Mouse (Mus musculus) spleen, adult 2 months (tissue): Measurements from ENCODE around the gene Cox14. TPM values are rescaled to one million over a fixed set of nuclear protein-coding genes. Genes with fewer than 3 reads are reported as not detected.
A peak's percentile ranks its signal among the peaks of the same experiment; 100 is the strongest.

Experiments
- DNase-seq, 2 experiments: peaks; one replicate each; pipeline versions ENCODE4 v3.0.0 to v3.0.0-alpha.2; 2012 to 2021; ENCODE audit warnings: low spot score in 2 of 2, low read depth in 1 of 2
- H3K27ac ChIP-seq: fragments of 200-500 bp; 2 replicates; pipeline ENCODE4 v1.5.1; 2012; ENCODE audit warnings: low read length, inconsistent platforms; ENCODE audit not compliant: insufficient read depth
- H3K27me3 ChIP-seq: fragments of 200-500 bp; 2 replicates; pipeline ENCODE4 v1.6.1; 2012; ENCODE audit warnings: mild to moderate bottlenecking, moderate library complexity, low read length, inconsistent platforms; ENCODE audit not compliant: control insufficient read depth, insufficient read depth
- H3K36me3 ChIP-seq: fragments of 200-500 bp; 2 replicates; pipeline ENCODE4 v1.6.1; 2012; ENCODE audit warnings: mild to moderate bottlenecking, low read length, inconsistent platforms; ENCODE audit not compliant: control insufficient read depth, insufficient read depth
- H3K4me1 ChIP-seq: fragments of 200-500 bp; 2 replicates; pipeline ENCODE4 v1.6.1; 2011; ENCODE audit warnings: inconsistent platforms; ENCODE audit not compliant: control insufficient read depth, insufficient read depth, insufficient read length
- H3K4me3 ChIP-seq: fragments of 200-500 bp; 2 replicates; pipeline ENCODE4 v1.5.1; 2011; ENCODE audit warnings: mild to moderate bottlenecking, inconsistent platforms; ENCODE audit not compliant: insufficient read depth, insufficient read length; ENCODE audit errors: extremely low read depth
- CTCF ChIP-seq: fragments of 200-500 bp; IDR thresholded peaks from 2 replicates; pipeline ENCODE4 v1.5.1; 2011; ENCODE audit warnings: mild to moderate bottlenecking, inconsistent platforms; ENCODE audit not compliant: insufficient read depth, insufficient read length, insufficient replicate concordance; ENCODE audit errors: extremely low read depth
- POLR2A ChIP-seq: fragments of 200-500 bp; IDR thresholded peaks from 2 replicates; pipeline ENCODE4 v1.6.1; 2011; ENCODE audit warnings: low read depth, low read length, inconsistent platforms
- WGBS: fragments of 180-500 bp; shearing (Covaris S2); methylation state at CpG from one replicate; pipeline ENCODE4 v1.1.7; 2018; 5-methylcytosine and 5-hydroxymethylcytosine counted together
- polyA plus RNA-seq: library from polyadenylated mRNA; depleted of rRNA; stranded (reverse); fragments of >200 nt; gene quantifications from 2 replicates; pipeline ENCODE4 v1.2.3, GENCODE M21; 2012

Gene Cox14
- polyA plus RNA-seq, 1 experiment, result 109 TPM

DNA sequence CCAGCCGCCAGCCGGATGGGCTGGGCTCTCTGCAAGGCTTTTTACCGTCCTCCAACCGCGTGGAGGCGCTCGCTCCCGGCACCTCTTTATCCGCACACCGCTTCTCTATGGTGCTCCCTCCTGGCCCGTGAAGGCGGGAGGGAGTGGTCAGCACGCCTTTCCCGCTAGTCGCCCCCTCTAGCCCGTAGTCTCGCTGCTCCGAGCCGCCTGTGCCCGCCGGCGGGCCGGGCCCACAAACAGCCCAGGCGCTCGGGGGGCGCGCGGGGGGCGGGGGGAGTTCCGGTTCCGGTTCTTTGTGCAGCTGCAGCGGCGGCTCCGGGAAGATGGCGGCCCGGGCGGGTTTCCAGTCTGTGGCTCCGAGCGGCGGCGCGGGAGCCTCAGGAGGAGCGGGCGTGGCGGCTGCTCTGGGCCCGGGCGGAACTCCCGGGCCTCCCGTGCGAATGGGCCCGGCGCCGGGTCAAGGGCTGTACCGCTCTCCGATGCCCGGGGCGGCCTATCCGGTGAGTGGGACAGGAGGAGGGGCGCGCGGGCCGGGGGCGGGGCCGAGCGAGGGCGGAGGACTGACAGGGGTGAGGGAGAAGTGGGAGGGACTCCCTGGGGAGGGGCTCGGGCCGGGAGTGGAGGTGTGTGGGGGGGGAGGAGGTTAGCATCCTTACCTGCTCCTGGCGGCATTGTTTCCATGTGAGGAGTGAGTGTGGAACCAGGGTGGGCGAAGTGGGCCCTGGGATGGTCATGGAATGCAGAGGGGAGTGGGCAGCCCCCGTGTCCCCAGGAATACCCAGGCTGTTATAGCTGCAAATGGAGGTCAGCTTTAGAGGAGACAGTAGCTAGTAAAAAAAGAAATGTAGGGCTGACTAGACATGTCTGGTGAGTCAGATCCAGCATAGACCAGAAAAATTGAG is 23.2 kb upstream of the Cox14 start, which contains the start of gene Smarcd1:
TSS of gene Smarcd1 (plus strand) at position 131 of the 902 bp plus-strand sequence.
- Histone ChIP-seq H3K4me3 (peak within 1 kb of the TSS; percentile 83), H3K4me1 (peaks cover 4% of the 10 kb centered on the region; the same call in 1 of the 2 replicates), H3K36me3 (peaks cover 8% of the 10 kb centered on the region), H3K27ac (peak within 1 kb of the TSS; percentile 87), H3K27me3 (no peaks in the 10 kb centered on the region)
- peak; percentile 72 to 91 for DNase-seq
- TF ChIP-seq POLR2A, result no peak
- peak; percentile 88 for TF ChIP-seq CTCF
- WGBS, result 2% methylated on average over 65 of the region's 71 CpGs

DNA sequence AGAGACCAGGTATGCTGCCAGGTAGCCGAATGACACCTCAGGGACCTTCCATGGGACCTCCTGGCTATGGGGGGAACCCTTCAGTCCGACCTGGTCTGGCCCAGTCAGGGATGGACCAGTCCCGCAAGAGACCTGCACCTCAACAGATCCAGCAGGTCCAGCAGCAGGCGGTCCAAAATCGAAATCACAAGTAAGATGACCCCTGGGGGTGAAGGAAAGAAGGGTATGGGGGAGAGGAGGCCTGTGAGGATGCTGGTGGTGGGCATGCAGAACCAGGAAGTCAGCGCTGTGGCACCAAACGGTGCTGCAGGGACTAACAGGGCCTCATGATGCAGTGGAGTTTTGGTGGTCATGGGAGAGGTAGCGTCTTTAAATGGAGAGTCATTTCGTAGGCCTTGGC is 22.3 kb upstream of the Cox14 start:
- peaks cover 15% of the 10 kb centered on the region for H3K36me3 ChIP-seq
- H3K4me3 ChIP-seq, result no peak overlapping the region
- DNase-seq, result no peak
- no peaks in the 10 kb centered on the region for H3K27me3 ChIP-seq
- no peak overlapping the region for H3K27ac ChIP-seq
- no peak for TF ChIP-seq CTCF
- no peak for TF ChIP-seq POLR2A
- 84% methylated on average over 9 of the region's 9 CpGs for WGBS
- peaks cover 4% of the 10 kb centered on the region; the same call in 1 of the 2 replicates for H3K4me1 ChIP-seq

- no peaks in the 10 kb centered on the region for H3K27me3 ChIP-seq
- peaks cover 4% of the 10 kb centered on the region; the same call in 1 of the 2 replicates for H3K4me1 ChIP-seq
- H3K4me3 ChIP-seq, result no peak overlapping the region
- WGBS, result 88% methylated on average over 5 of the region's 5 CpGs
- no peak for DNase-seq
- H3K36me3 ChIP-seq, result peaks cover 18% of the 10 kb centered on the region
- TF ChIP-seq POLR2A (no peak), CTCF (no peak)
- no peak overlapping the region for H3K27ac ChIP-seq
Observed at GRCm38 (mm10) chr15:99703676-99704040, 21.8 kb upstream of the Cox14 start.

DNA sequence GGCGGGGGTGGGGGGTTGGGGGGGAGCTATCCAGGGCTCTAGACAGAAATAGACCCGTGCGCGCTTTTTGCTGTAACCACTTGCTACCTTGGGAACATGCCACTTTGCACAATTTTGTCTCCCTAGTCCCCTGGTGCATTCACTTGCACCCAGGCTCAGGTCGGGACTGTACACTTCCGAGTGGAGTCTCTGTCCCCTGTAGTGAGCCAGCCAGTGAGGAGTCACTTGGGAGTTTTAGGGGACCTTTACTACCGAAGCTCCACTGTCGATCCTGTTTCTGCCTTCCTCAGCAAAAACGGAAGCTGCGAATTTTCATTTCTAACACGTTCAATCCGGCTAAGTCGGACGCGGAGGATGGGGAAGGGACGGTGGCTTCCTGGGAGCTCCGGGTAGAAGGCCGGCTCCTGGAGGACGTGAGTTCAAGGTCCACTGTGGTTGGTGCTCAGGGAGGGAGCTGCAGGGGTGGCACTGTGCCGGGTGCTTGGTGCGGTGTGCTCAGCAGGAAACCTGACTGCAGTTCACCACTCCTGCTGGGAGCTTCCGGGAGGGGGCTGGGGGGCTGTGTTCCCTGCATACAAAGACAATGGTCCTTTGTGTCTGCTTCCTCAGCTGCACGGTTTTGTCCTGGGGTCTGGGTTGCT is 21.3 kb upstream of the Cox14 start:
- 87% methylated on average over 23 of the region's 23 CpGs for WGBS
- DNase-seq, result no peak
- Histone ChIP-seq H3K27me3 (no peaks in the 10 kb centered on the region), H3K27ac (no peak overlapping the region), H3K4me1 (peaks cover 4% of the 10 kb centered on the region; the same call in 1 of the 2 replicates), H3K36me3 (peaks cover 21% of the 10 kb centered on the region), H3K4me3 (no peak overlapping the region)
- no peak for TF ChIP-seq POLR2A
- no peak for TF ChIP-seq CTCF

- Histone ChIP-seq H3K4me1 (peaks cover 4% of the 10 kb centered on the region; the same call in 1 of the 2 replicates), H3K36me3 (peaks cover 26% of the 10 kb centered on the region), H3K27ac (no peak overlapping the region), H3K27me3 (no peaks in the 10 kb centered on the region), H3K4me3 (no peak overlapping the region)
- TF ChIP-seq CTCF (no peak), POLR2A (no peak)
- WGBS, result 88% methylated on average over 7 of the region's 7 CpGs
- no peak for DNase-seq
Observed at GRCm38 (mm10) chr15:99704881-99705280, 20.5 kb upstream of the Cox14 start.

DNA sequence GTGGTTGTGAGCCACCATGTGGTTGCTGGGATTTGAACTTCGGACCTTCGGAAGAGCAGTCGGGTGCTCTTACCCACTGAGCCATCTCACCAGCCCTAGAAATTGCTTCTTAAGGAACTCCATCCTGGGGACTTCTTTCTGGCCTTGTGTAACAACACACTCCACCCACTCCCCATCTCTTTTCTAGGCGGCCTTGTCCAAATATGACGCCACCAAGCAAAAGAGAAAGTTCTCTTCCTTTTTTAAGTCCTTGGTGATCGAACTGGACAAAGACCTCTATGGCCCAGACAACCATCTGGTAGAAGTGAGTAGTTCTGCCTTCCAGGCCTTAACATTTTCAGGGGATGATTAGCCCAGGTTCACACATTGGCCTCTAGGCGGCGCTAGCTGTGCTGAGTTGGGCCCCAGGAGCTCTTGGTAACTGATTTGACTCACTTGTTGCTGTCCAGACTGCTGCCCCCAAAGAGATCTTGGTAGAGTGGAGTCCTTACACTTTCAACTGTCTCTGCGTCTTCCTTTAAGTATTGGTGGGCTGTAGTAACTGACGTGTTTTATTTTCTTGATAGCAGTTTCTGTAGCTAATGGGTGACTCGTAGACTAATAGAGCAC is 19.9 kb upstream of the Cox14 start, which contains the start of gene Gm17349:
TSS of gene Gm17349 (minus strand) at position 51 of the 609 bp plus-strand sequence.
- Histone ChIP-seq H3K27ac (no peak within 1 kb of the TSS), H3K36me3 (peaks cover 29% of the 10 kb centered on the region), H3K4me1 (peaks cover 4% of the 10 kb centered on the region; the same call in 1 of the 2 replicates), H3K27me3 (no peaks in the 10 kb centered on the region), H3K4me3 (no peak within 1 kb of the TSS)
- TF ChIP-seq POLR2A (no peak), CTCF (peak; percentile 69; the same call in 1 of the 2 replicates)
- peak in 1 of 2 experiments; percentile 47 for DNase-seq
- WGBS, result 72% methylated on average over 11 of the region's 11 CpGs
